Mouse (Mus musculus): Measurements from ENCODE around the gene Phldb2.

Phldb2 gene

GRCm38 (mm10) chr16:45953394-45953793, at the start of gene Phldb2:
Phldb2 (minus strand) TSS chr16:45953598.
- no peak for DNase-seq (ENCODE audit: low read depth, low spot score)

GRCm38 (mm10) chr16:46001550-46002166, 48.3 kb upstream of the Phldb2 start:
- DNase-seq (ENCODE audit: low read depth, low spot score) = no peak

GRCm38 (mm10) chr16:46000976-46001375, 47.6 kb upstream of the Phldb2 start:
- DNase-seq (ENCODE audit: low read depth, low spot score) = no peak

GRCm38 (mm10) chr16:45999374-46000191, 46.2 kb upstream of the Phldb2 start:
- no peak for DNase-seq (ENCODE audit: low read depth, low spot score)

- no peak for DNase-seq (ENCODE audit: low read depth, low spot score)
Observed at GRCm38 (mm10) chr16:45998231-45998630, 44.8 kb upstream of the Phldb2 start.

GRCm38 (mm10) chr16:45990901-45991676, 37.7 kb upstream of the Phldb2 start:
- peak; percentile 21 for DNase-seq (ENCODE audit: low read depth, low spot score)

- no peak for DNase-seq (ENCODE audit: low read depth, low spot score)
Observed at GRCm38 (mm10) chr16:45986236-45986635, 32.8 kb upstream of the Phldb2 start.

- no peak for DNase-seq (ENCODE audit: low read depth, low spot score)
Observed at GRCm38 (mm10) chr16:45984610-45985606, 31.5 kb upstream of the Phldb2 start.

GRCm38 (mm10) chr16:45976251-45976650, 22.9 kb upstream of the Phldb2 start:
- no peak for DNase-seq (ENCODE audit: low read depth, low spot score)

- DNase-seq (ENCODE audit: low read depth, low spot score) = peak; percentile 23
Observed at GRCm38 (mm10) chr16:45973959-45974686, 20.7 kb upstream of the Phldb2 start.

- no peak for DNase-seq (ENCODE audit: low read depth, low spot score)
Observed at GRCm38 (mm10) chr16:45970187-45970586, 16.8 kb upstream of the Phldb2 start.

GRCm38 (mm10) chr16:45968716-45969115, 15.3 kb upstream of the Phldb2 start:
- no peak for DNase-seq (ENCODE audit: low read depth, low spot score)

- DNase-seq (ENCODE audit: low read depth, low spot score) = peak; percentile 59
Observed at GRCm38 (mm10) chr16:45967471-45967870, 14.1 kb upstream of the Phldb2 start.

- no peak for DNase-seq (ENCODE audit: low read depth, low spot score)
Observed at GRCm38 (mm10) chr16:45966604-45967003, 13.2 kb upstream of the Phldb2 start.

GRCm38 (mm10) chr16:45964777-45965176, 11.4 kb upstream of the Phldb2 start:
- no peak for DNase-seq (ENCODE audit: low read depth, low spot score)

GRCm38 (mm10) chr16:45963837-45964236, 10.4 kb upstream of the Phldb2 start:
- no peak for DNase-seq (ENCODE audit: low read depth, low spot score)

GRCm38 (mm10) chr16:45963088-45963487, 9.7 kb upstream of the Phldb2 start:
- DNase-seq (ENCODE audit: low read depth, low spot score) = no peak

GRCm38 (mm10) chr16:45960978-45961377, 7.6 kb upstream of the Phldb2 start:
- DNase-seq (ENCODE audit: low read depth, low spot score) = no peak

GRCm38 (mm10) chr16:45956390-45956950, 3.1 kb upstream of the Phldb2 start:
- no peak for DNase-seq (ENCODE audit: low read depth, low spot score)

- no peak for DNase-seq (ENCODE audit: low read depth, low spot score)
Observed at GRCm38 (mm10) chr16:45952501-45952900, 897 bp downstream of the Phldb2 start.
